Mouse (Mus musculus) hindbrain, postnatal 0 days (tissue): Measurements from ENCODE around the gene Irak4. TPM values are rescaled to one million over a fixed set of nuclear protein-coding genes. Genes with fewer than 3 reads are reported as not detected.

Experiments used
- ATAC-seq: fragments of 200-750 bp; cut with Nextera tagmentation; 2 replicates; pipeline ENCODE4 v1.8.0; 2017; ENCODE audit warnings: mild to moderate bottlenecking, moderate TSS enrichment, moderate library complexity
- DNase-seq: peaks from one replicate; pipeline ENCODE4 v3.0.0-alpha.2; 2015; ENCODE audit warnings: low spot score
- H3K27ac ChIP-seq: fragments of 300-500 bp; sonication (generic); 2 replicates; pipeline ENCODE4 v1.5.1; 2014; ENCODE audit warnings: mild to moderate bottlenecking
- H3K27me3 ChIP-seq: fragments of 300-500 bp; sonication (generic); 2 replicates; pipeline ENCODE4 v1.6.1; 2014; ENCODE audit warnings: low read length, mixed read lengths; ENCODE audit not compliant: insufficient read depth
- H3K36me3 ChIP-seq: fragments of 300-500 bp; sonication (generic); 2 replicates; pipeline ENCODE4 v1.6.1; 2014; ENCODE audit warnings: low read length, mixed read lengths; ENCODE audit not compliant: insufficient read depth
- H3K4me1 ChIP-seq: fragments of 300-500 bp; sonication (generic); 2 replicates; pipeline ENCODE4 v1.6.1; 2014; ENCODE audit warnings: antibody characterized with exemption, low read length, mixed read lengths; ENCODE audit not compliant: insufficient read depth
- H3K4me2 ChIP-seq: fragments of 300-500 bp; sonication (generic); 2 replicates; pipeline ENCODE4 v1.6.1; 2014; ENCODE audit warnings: low read depth, mild to moderate bottlenecking, low read length, moderate library complexity, mixed read lengths
- H3K4me3 ChIP-seq: fragments of 300-500 bp; sonication (generic); 2 replicates; pipeline ENCODE4 v1.5.1; 2014; ENCODE audit warnings: low read length
- H3K9ac ChIP-seq: fragments of 300-500 bp; sonication (generic); replicated peaks from 2 replicates; pipeline ENCODE4 v1.6.1; 2014; ENCODE audit warnings: mild to moderate bottlenecking, low read length, moderate library complexity, mixed read lengths
- H3K9me3 ChIP-seq: fragments of 300-500 bp; sonication (generic); 2 replicates; pipeline ENCODE4 v1.6.1; 2016; ENCODE audit warnings: low read length, mixed read lengths
- CTCF ChIP-seq: IDR thresholded peaks from 2 replicates; pipeline ENCODE4 v1.5.1; 2016; ENCODE audit warnings: antibody characterized with exemption, control low read depth, low read depth
- WGBS: fragments of 180-500 bp; shearing (Covaris S2); extraction: QIAGEN DNeasy Blood & Tissue Kit; methylation state at CpG from one replicate; pipeline ENCODE4 v1.1.7; 2014; 5-methylcytosine and 5-hydroxymethylcytosine counted together
- polyA plus RNA-seq: library from polyadenylated mRNA; unstranded; fragments of >200 nt; fragmentation: Nextera tagmentation; extraction: Ambion mirVana; gene quantifications from 2 replicates; pipeline ENCODE4 v1.2.1, GENCODE M21; 2015
- total RNA-seq: library from RNA; depleted of rRNA; stranded (reverse); fragments of >200 nt; gene quantifications from 2 replicates; pipeline ENCODE4 v1.2.3, GENCODE M21; 2014

Irak4 gene
- total and polyA plus RNA-seq, 2 experiments from 2014 or later = 0.52 to 2.1 TPM

DNA sequence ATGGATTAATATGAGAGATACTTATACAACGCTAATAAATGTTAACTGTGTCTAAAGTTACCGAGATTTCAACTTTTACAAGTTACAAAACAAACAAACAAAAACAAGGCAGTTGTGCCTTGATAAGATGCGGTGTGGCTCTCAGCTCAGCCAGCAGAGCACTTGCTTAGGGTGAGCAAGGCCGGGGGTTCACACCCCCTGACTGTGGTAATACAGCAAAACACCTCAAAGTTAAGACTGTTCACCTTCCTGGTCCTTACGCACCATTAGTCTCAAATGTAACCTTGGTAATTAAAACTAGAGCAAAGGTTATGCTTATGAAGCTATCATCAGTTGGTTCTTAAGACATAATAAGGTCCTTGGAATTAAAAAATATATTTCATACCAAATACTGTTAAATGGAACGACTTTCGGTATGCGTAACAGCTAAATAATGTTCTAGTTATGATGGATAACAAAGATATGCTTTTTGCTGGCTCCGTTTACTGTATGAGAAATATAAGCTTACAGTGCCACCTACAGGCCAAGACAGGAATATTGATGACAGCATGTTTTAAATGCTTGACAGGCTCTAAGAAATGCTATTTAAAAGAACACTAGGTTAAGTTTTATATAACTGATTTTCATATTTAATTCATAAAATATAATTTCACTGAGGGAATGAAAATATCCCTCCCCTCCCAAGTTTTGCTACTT lies 23.1 kb upstream of the Irak4 start:
- WGBS = 40% methylated on average over 9 of the region's 9 CpGs
- ATAC-seq (peak; percentile 43; the same call in 1 of the 2 replicates), DNase-seq (peak; percentile 92)
- Histone ChIP-seq H3K4me1 (no peaks in the 10 kb centered on the region), H3K36me3 (peaks cover 8% of the 10 kb centered on the region; the same call in 1 of the 2 replicates), H3K27ac (no peak overlapping the region), H3K4me2 (no peak overlapping the region), H3K27me3 (no peaks in the 10 kb centered on the region), H3K9me3 (no peaks in the 10 kb centered on the region; the same call in 1 of the 2 replicates), H3K4me3 (no peak overlapping the region), H3K9ac (no peak overlapping the region)
- TF ChIP-seq CTCF = peak; percentile 82

DNA sequence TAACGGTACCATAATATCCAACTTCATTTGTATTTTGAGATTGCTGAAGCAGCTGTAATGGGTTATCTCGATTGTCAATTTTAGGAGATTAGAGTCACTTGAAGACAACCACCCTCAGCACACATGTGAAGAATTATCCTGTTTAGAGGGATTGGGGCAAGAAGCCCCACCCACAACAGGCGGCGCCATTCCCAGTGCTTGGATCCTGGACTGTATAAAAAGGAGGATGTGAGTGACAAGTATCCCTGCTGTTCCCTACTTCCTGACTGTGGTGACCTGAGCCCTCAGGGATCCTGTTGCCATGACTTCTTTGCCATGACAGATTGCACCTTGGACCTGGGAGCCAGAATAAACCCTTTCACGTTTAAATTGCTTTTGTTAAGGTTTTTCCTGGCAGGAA lies 22.5 kb upstream of the Irak4 start:
- Histone ChIP-seq H3K27me3 (no peaks in the 10 kb centered on the region), H3K9ac (no peak overlapping the region), H3K4me3 (no peak overlapping the region), H3K9me3 (no peaks in the 10 kb centered on the region; the same call in 1 of the 2 replicates), H3K27ac (no peak overlapping the region), H3K4me1 (no peaks in the 10 kb centered on the region), H3K36me3 (peaks cover 8% of the 10 kb centered on the region; the same call in 1 of the 2 replicates), H3K4me2 (no peak overlapping the region)
- 79% methylated on average over 5 of the region's 5 CpGs for WGBS
- DNase-seq = no peak
- TF ChIP-seq CTCF = no peak
- no peak for ATAC-seq

DNA sequence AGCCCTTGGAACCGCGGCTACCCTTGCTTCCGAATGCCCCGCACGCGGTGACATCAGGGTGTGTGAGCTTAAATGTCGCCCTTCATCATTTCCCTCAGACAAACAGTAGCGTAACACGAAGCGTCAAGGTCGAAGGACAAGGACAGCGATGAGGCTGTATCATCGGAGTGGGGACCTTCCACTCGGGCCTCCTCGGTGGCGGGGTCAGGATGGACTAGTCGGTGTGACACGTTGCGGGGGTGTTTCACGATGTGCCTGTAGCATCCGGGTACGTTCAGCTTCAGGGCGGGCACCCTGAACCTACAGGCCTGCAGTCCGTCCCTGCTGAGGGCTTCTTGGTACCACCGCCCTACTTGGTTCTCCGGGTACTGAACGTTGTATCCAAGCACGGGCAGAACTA lies 20.2 kb upstream of the Irak4 start:
- no peak overlapping the region for H3K27ac ChIP-seq
- H3K4me1 ChIP-seq = no peaks in the 10 kb centered on the region
- H3K27me3 ChIP-seq = no peaks in the 10 kb centered on the region
- DNase-seq (no peak), ATAC-seq (no peak)
- H3K4me2 ChIP-seq = no peak overlapping the region
- TF ChIP-seq CTCF = no peak
- whole genome bisulfite sequencing = 92% methylated on average over 28 of the region's 28 CpGs
- H3K9me3 ChIP-seq = no peaks in the 10 kb centered on the region; the same call in 1 of the 2 replicates
- H3K4me3 ChIP-seq = no peak overlapping the region
- no peak overlapping the region for H3K9ac ChIP-seq
- H3K36me3 ChIP-seq = peaks cover 8% of the 10 kb centered on the region; the same call in 1 of the 2 replicates

DNA sequence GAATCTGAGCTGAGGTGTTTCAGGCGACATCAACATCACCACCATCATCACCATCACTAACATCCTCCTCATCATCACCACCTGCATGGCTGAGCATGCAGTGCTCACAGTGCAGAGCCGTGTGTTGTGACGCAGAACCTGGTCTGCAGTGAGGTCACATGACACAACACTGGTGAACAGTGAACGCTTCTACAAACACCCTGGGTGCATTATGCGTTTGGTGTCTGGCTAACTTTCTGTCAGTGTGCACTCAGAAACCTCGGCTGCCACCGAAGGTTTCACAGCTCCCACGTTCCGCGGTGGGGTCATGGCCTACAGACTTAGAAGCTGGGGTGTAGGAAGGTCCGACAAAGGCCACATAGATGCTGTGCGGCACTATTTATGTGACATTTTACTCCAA lies 18.5 kb upstream of the Irak4 start:
- WGBS = 88% methylated on average over 12 of the region's 12 CpGs
- Histone ChIP-seq H3K4me3 (no peak overlapping the region), H3K9ac (no peak overlapping the region), H3K27me3 (no peaks in the 10 kb centered on the region), H3K4me2 (no peak overlapping the region), H3K36me3 (peaks cover 8% of the 10 kb centered on the region; the same call in 1 of the 2 replicates), H3K4me1 (no peaks in the 10 kb centered on the region), H3K9me3 (no peaks in the 10 kb centered on the region), H3K27ac (no peak overlapping the region)
- TF ChIP-seq CTCF = no peak
- DNase-seq (no peak), ATAC-seq (no peak)

DNA sequence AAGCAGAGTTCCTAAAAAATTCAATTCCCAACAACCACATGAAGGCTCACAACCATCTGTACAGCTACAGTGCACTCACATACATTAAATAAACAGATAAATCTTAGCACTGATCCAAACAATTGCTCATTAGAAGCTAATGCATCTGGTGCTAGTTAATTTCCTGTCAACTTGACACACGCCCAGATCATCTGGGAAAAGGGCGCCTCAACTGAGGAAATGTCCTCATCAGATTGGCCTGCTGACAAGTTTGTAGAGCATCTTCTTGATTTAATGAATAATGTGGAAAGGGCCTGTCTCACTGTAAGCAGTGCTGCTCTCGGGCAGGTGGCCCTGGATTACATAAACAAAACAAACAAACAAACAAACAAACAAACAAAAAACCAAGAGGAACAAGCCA lies 12.9 kb upstream of the Irak4 start:
- H3K36me3 ChIP-seq = no peaks in the 10 kb centered on the region; the same call in 1 of the 2 replicates
- DNase-seq (no peak), ATAC-seq (no peak)
- no peak overlapping the region for H3K27ac ChIP-seq
- H3K9ac ChIP-seq = no peak overlapping the region
- H3K4me3 ChIP-seq = no peak overlapping the region
- TF ChIP-seq CTCF = no peak
- no peaks in the 10 kb centered on the region for H3K27me3 ChIP-seq
- no peaks in the 10 kb centered on the region for H3K9me3 ChIP-seq
- WGBS = 79% methylated on average over 3 of the region's 3 CpGs
- no peaks in the 10 kb centered on the region for H3K4me1 ChIP-seq
- H3K4me2 ChIP-seq = no peak overlapping the region

DNA sequence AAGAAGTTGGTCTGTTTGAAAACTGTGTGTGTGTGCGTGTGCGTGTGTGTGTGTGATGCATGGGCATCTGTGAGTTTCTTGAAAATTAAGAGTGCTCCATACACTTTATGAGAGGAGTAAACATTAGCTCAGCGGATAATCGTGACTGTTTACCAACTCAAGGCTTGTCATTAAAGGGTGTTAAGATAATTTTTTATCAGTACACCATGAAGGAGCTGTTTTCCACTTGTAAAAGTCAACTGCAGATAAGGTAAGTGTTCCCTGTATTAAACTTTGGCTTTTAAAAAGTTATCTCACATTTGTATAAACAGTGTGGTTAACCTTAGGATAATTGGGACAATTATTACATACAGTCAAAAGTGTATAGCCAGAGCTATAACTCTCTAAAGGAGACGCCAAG lies 11.1 kb upstream of the Irak4 start:
- no peak overlapping the region for H3K27ac ChIP-seq
- no peak for TF ChIP-seq CTCF
- no peak overlapping the region for H3K9ac ChIP-seq
- H3K4me1 ChIP-seq = no peaks in the 10 kb centered on the region
- DNase-seq (no peak), ATAC-seq (no peak)
- H3K4me2 ChIP-seq = no peak overlapping the region
- 90% methylated on average over 5 of the region's 5 CpGs for WGBS
- H3K36me3 ChIP-seq = no peaks in the 10 kb centered on the region; the same call in 1 of the 2 replicates
- H3K4me3 ChIP-seq = no peak overlapping the region
- no peaks in the 10 kb centered on the region for H3K27me3 ChIP-seq
- no peaks in the 10 kb centered on the region for H3K9me3 ChIP-seq

GRCm38 (mm10) chr15:94532956-94533355 lies 10.5 kb upstream of the Irak4 start:
- ATAC-seq = no peak
- H3K27me3 ChIP-seq = no peaks in the 10 kb centered on the region
- H3K4me3 ChIP-seq = no peak overlapping the region
- no peaks in the 10 kb centered on the region for H3K4me1 ChIP-seq
- H3K4me2 ChIP-seq = no peak overlapping the region
- no peaks in the 10 kb centered on the region for H3K9me3 ChIP-seq
- TF ChIP-seq CTCF = no peak
- WGBS = 90% methylated on average over 6 of the region's 6 CpGs
- no peaks in the 10 kb centered on the region for H3K36me3 ChIP-seq
- H3K27ac ChIP-seq = no peak overlapping the region
- no peak overlapping the region for H3K9ac ChIP-seq
- no peak for DNase-seq
